Mouse (Mus musculus): Measurements from ENCODE around the gene Btaf1. TPM values are rescaled to one million over a fixed set of nuclear protein-coding genes. Genes with fewer than 3 reads are reported as not detected.
A peak's percentile ranks its signal among the peaks of the same experiment; 100 is the strongest.

Gene Btaf1
- total and polyA plus RNA-seq, 2 experiments from 2014 or later = 3.3 to 23.0 TPM

DNA sequence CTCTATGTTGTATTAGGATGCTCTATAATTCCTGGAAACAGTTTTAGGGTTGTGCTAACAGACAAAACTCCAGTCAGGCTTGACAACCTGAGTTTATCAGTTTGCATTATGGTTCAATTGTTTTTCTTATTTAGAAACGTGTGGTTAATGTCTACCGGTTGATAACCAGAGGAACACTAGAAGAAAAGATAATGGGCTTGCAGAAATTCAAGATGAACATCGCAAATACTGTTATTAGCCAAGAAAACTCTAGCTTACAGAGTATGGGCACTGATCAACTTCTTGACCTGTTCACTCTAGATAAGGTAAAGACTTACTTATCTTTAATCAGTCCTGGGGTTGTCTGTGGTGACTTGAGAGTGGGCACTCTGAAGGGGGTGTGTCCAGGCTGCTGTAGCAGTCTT lies 84.0 kb downstream of the Btaf1 start:
- H3K4me2 ChIP-seq (ENCODE audit: low read depth) = no peak overlapping the region
- DNase-seq = no peak
- WGBS = 97% methylated on average over 3 of the region's 3 CpGs

DNA sequence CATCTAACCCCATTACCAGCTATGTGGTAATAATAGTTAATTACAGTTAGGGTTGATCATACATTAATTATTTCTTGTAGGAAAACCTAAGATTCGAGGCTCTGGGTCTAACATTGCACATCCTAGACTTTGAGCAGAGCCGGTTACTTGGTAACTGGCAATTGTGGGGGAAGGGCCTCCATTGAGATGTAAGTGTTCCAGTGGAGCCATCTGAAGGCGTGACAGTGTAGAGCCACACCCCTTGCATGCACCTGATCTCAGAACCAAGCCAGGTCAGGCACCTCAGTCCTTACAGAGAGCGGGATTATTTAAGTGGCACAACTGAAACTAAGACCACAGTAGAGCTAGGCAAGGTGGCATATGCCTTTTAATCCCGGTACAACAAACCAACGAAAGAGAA lies 87.6 kb downstream of the Btaf1 start:
- H3K9me3 ChIP-seq (ENCODE audit: low read length) = 0 out of 2 replicates have a peak, but pooled peaks cover 3% of the 10 kb centered on the region
- H3K4me1 ChIP-seq (ENCODE audit: insufficient read depth) = no peaks in the 10 kb centered on the region
- no peaks in the 10 kb centered on the region for H3K27me3 ChIP-seq (ENCODE audit: insufficient read depth, low read length)
- H3K36me3 ChIP-seq (ENCODE audit: insufficient read depth) = peaks cover 32% of the 10 kb centered on the region
- no peak for ATAC-seq
- 95% methylated on average over 6 of the region's 6 CpGs for WGBS
- H3K9ac ChIP-seq = no peak overlapping the region
- no peak overlapping the region for H3K27ac ChIP-seq (ENCODE audit: low read depth, low read length)
- no peak overlapping the region for H3K4me2 ChIP-seq (ENCODE audit: low read depth)
- no peak for DNase-seq
- no peak for TF ChIP-seq CTCF (IDR thresholded peaks at IDR 0.05; ENCODE audit: low read depth)
- H3K4me3 ChIP-seq (ENCODE audit: low read depth, low read length) = no peak overlapping the region

More for the DNA sequence above, 84.0 kb downstream of the Btaf1 start:
- H3K27ac ChIP-seq (ENCODE audit: low read depth, low read length) = no peak overlapping the region
- no peak overlapping the region for H3K9ac ChIP-seq
- no peaks in the 10 kb centered on the region for H3K9me3 ChIP-seq (ENCODE audit: low read length)
- peaks cover 46% of the 10 kb centered on the region for H3K36me3 ChIP-seq (ENCODE audit: insufficient read depth)
- ATAC-seq = no peak
- H3K27me3 ChIP-seq (ENCODE audit: insufficient read depth, low read length) = no peaks in the 10 kb centered on the region
- no peak overlapping the region for H3K4me3 ChIP-seq (ENCODE audit: low read depth, low read length)
- no peak for TF ChIP-seq CTCF (IDR thresholded peaks at IDR 0.05; ENCODE audit: low read depth)
- no peaks in the 10 kb centered on the region for H3K4me1 ChIP-seq (ENCODE audit: insufficient read depth)

DNA sequence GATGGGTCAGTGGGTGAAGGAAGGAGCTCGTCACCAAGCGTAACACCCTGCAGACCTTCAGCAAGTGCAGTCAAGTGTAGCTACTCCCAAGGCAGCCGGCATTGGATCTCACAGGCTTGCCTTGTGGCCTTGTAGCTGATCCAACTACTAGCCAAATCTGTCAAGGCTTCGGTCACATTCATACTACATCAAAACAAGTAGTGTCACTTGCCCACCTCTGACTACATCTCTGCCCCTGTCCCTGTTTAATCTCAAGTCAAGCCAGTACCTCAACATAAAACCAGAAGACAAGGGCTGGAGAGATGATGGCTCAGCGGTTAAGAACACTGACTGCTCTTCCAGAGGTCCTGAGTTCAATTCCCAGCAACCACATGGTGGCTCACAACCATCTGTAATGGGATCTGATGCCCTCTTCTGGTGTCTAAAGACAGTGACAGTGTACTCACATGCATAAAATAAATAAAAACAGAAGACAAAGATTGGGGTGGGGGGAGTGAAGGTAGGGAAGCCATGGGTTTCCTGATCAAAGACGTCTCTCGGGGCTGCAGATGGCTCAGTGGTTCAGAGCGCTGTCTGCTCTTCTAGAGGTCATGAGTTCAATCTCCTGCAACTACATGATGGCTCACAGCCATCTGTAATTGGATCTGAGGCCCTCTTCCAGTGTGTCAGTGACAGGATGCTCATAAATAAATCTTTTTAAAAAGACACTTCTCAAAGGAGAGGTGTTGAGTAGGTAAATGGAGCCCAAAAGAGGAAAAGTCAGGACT lies 88.5 kb downstream of the Btaf1 start:
- Histone ChIP-seq H3K4me1 (ENCODE audit: insufficient read depth) (no peaks in the 10 kb centered on the region), H3K9me3 (ENCODE audit: low read length) (0 out of 2 replicates have a peak, but pooled peaks cover 3% of the 10 kb centered on the region), H3K4me3 (ENCODE audit: low read depth, low read length) (no peak overlapping the region), H3K4me2 (ENCODE audit: low read depth) (no peak overlapping the region), H3K9ac (no peak overlapping the region), H3K27ac (ENCODE audit: low read depth, low read length) (no peak overlapping the region), H3K27me3 (ENCODE audit: insufficient read depth, low read length) (no peaks in the 10 kb centered on the region), H3K36me3 (ENCODE audit: insufficient read depth) (peaks cover 27% of the 10 kb centered on the region)
- no peak for TF ChIP-seq CTCF (IDR thresholded peaks at IDR 0.05; ENCODE audit: low read depth)
- DNase-seq = no peak
- 95% methylated on average over 8 of the region's 8 CpGs for WGBS
- ATAC-seq = no peak

DNA sequence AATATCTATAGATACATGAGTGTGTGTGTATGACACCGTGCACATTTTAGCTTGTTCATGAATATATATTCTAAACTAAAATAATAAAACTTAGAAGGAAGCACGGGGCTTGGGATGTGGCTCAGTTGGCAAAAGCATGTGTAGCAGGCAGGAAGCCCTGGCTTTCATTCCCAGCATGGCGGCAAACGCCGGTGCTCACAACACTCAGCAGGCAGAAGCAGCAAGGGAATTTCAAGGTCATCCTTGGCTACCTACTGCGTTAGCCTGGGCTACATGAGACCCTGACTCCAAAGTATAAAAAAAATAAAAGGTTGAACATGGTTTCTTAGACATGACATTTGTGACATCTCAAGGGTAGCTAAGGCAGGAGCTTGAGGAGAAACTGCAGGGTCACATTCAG lies 91.0 kb downstream of the Btaf1 start:
- WGBS = 87% methylated on average over 6 of the region's 6 CpGs
- Histone ChIP-seq H3K9me3 (ENCODE audit: low read length) (0 out of 2 replicates have a peak, but pooled peaks cover 3% of the 10 kb centered on the region), H3K27ac (ENCODE audit: low read depth, low read length) (no peak overlapping the region), H3K27me3 (ENCODE audit: insufficient read depth, low read length) (no peaks in the 10 kb centered on the region), H3K36me3 (ENCODE audit: insufficient read depth) (peaks cover 5% of the 10 kb centered on the region; the same call in 1 of the 2 replicates), H3K9ac (no peak overlapping the region), H3K4me1 (ENCODE audit: insufficient read depth) (no peaks in the 10 kb centered on the region), H3K4me3 (ENCODE audit: low read depth, low read length) (no peak overlapping the region), H3K4me2 (ENCODE audit: low read depth) (no peak overlapping the region)
- no peak for TF ChIP-seq CTCF (IDR thresholded peaks at IDR 0.05; ENCODE audit: low read depth)
- DNase-seq (no peak), ATAC-seq (no peak)

DNA sequence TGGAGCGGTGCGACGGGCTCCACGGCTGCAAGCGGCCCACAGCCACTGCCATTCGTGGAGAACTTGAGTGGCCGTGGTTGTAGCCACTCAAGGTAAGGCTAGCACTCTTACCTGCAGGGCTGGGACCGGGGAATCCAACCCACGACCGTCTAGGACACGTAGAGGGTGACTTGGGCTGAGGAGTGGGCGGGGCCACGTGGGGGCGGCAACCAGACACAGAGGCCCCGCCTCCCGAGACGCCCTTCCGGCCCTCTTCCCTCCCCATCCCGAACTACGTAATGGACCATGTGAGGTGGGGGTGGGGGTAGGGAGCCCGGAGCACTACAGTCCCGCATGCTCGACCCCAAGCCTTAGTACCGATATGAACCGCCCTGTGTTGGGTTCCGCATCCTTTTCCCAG lies 92.5 kb downstream of the Btaf1 start:
- DNase-seq (peak; percentile 81), ATAC-seq (peak; percentile 95)
- 3% methylated on average over 26 of the region's 26 CpGs for WGBS
- H3K9me3 ChIP-seq (ENCODE audit: low read length) = 0 out of 2 replicates have a peak, but pooled peaks cover 3% of the 10 kb centered on the region
- H3K4me1 ChIP-seq (ENCODE audit: insufficient read depth) = no peaks in the 10 kb centered on the region
- peak overlapping the region; percentile 43 for H3K9ac ChIP-seq
- H3K4me3 ChIP-seq (ENCODE audit: low read depth, low read length) = peak overlapping the region; percentile 33
- TF ChIP-seq CTCF (IDR thresholded peaks at IDR 0.05; ENCODE audit: low read depth) = no peak
- peaks cover 3% of the 10 kb centered on the region; the same call in 1 of the 2 replicates for H3K36me3 ChIP-seq (ENCODE audit: insufficient read depth)
- H3K4me2 ChIP-seq (ENCODE audit: low read depth) = peak overlapping the region; percentile 51
- H3K27ac ChIP-seq (ENCODE audit: low read depth, low read length) = peak overlapping the region; percentile 35; the same call in 1 of the 2 replicates
- H3K27me3 ChIP-seq (ENCODE audit: insufficient read depth, low read length) = no peaks in the 10 kb centered on the region

DNA sequence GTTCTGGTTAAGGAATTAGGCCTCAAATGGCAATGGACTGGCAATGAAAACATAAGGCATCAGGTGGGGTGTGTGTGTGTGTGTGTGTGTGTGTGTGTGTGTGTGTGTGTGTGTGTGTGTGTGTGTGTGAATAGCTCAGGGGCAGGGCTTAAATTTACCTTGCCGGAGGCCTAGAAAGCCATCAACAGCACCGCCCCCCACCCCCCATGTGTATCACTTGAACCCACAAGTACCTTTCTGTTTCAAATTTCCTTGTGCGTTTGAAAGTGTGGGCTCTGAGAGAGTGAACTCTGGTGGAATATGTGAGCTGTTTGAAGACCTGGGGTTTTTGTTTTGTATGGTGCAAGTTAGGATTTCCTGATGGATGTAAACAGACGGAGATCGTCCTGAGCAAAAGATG lies 93.1 kb downstream of the Btaf1 start:
- no peaks in the 10 kb centered on the region for H3K4me1 ChIP-seq (ENCODE audit: insufficient read depth)
- peak overlapping the region; percentile 33 for H3K4me3 ChIP-seq (ENCODE audit: low read depth, low read length)
- DNase-seq (no peak), ATAC-seq (0 out of 2 replicates have a peak, but pooled peaks have one; percentile 10)
- no peaks in the 10 kb centered on the region for H3K27me3 ChIP-seq (ENCODE audit: insufficient read depth, low read length)
- 44% methylated on average over 5 of the region's 5 CpGs for WGBS
- peak overlapping the region; percentile 51 for H3K4me2 ChIP-seq (ENCODE audit: low read depth)
- no peak for TF ChIP-seq CTCF (IDR thresholded peaks at IDR 0.05; ENCODE audit: low read depth)
- H3K9ac ChIP-seq = peak overlapping the region; percentile 43
- H3K36me3 ChIP-seq (ENCODE audit: insufficient read depth) = no peaks in the 10 kb centered on the region
- H3K27ac ChIP-seq (ENCODE audit: low read depth, low read length) = no peak overlapping the region
- H3K9me3 ChIP-seq (ENCODE audit: low read length) = 0 out of 2 replicates have a peak, but pooled peaks cover 3% of the 10 kb centered on the region

DNA sequence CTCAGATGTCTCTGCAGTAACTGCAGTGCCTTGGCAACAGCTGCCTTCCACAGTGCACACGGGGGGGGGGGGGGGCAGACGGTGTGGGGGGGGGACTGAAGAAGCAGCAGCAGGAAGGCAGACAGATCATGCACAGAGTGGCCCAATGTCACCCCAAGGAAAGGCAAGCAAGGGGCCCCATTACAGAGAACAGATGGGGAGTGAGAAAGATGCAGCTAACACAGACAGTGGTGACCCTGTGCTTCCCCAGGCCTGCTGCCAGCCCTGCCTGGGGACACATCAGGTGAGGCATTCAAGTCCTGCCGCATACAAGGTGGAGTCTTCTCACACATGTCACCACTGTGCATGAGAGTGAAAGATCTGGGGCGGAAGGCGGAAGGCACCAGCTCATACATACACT lies 94.7 kb downstream of the Btaf1 start:
- 0 out of 2 replicates have a peak, but pooled peaks cover 6% of the 10 kb centered on the region for H3K36me3 ChIP-seq (ENCODE audit: insufficient read depth)
- H3K27me3 ChIP-seq (ENCODE audit: insufficient read depth, low read length) = no peaks in the 10 kb centered on the region
- DNase-seq (no peak), ATAC-seq (no peak)
- no peak overlapping the region for H3K4me3 ChIP-seq (ENCODE audit: low read depth, low read length)
- H3K27ac ChIP-seq (ENCODE audit: low read depth, low read length) = no peak overlapping the region
- no peak overlapping the region for H3K4me2 ChIP-seq (ENCODE audit: low read depth)
- 65% methylated on average over 5 of the region's 5 CpGs for WGBS
- H3K9ac ChIP-seq = no peak overlapping the region
- H3K4me1 ChIP-seq (ENCODE audit: insufficient read depth) = no peaks in the 10 kb centered on the region
- 0 out of 2 replicates have a peak, but pooled peaks cover 3% of the 10 kb centered on the region for H3K9me3 ChIP-seq (ENCODE audit: low read length)
- TF ChIP-seq CTCF (IDR thresholded peaks at IDR 0.05; ENCODE audit: low read depth) = no peak
